Comparison of ENCODE assay signal across 29 mouse cellular contexts in genomic region chr1:130683905-130684304, GRCm38 (mm10). TPM values are rescaled to one million over a fixed set of nuclear protein-coding genes. Genes with fewer than 3 reads are reported as not detected.
DNase-seq lines count a peak whose midpoint lies in the region; TF ChIP-seq lines count a peak whose summit lies in the region.
"Had no signal": no experiment of that assay in that cellular context is flagged by ENCODE, and none has a peak within 500 bp of the region (broad histone marks: within the 10 kb centered on the region; RNA-seq: fewer than 3 reads in every experiment).

No protein-coding gene starts in this region.

- DNase-seq in heart, adult 11 months = peak; percentile 34
- no peak for DNase-seq in heart, adult 18-20 months
- DNase-seq in MEL (ENCODE audit: low read depth, low spot score) = peak; percentile 39
- peak; percentile 0 for DNase-seq in brain, embryonic 14.5 days (ENCODE audit: low read depth)
- no peak for DNase-seq in cerebellum, postnatal 10 days
- DNase-seq: adrenal gland, adult 8-10 months; adrenal gland, postnatal 14 days; adrenal gland, postnatal 36 days; B cell, adult 2 months; cerebellum, adult 11-12 months; cerebellum, adult 2 months; cerebellum, adult 9-10 months; cerebellum, postnatal 14 days; cerebellum, postnatal 36 days; embryo, embryonic 11 days had no signal

- no peak overlapping the region for H3K9ac ChIP-seq in MEL (ENCODE audit: control insufficient read depth, low read depth, low read length, poor library complexity, severe bottlenecking)
- H3K9ac ChIP-seq: embryonic facial prominence, embryonic 13.5 days; embryonic facial prominence, embryonic 15.5 days; forebrain, embryonic 12.5 days had no signal

- no peaks in the 10 kb centered on the region for H3K79me2 ChIP-seq in MEL (ENCODE audit: control insufficient read depth, insufficient read depth, low read length, poor library complexity)

- no peaks in the 10 kb centered on the region for H3K9me3 ChIP-seq in MEL (replicated peaks; ENCODE audit: insufficient read depth, low read length)
- H3K9me3 ChIP-seq: embryonic facial prominence, embryonic 13.5 days; embryonic facial prominence, embryonic 15.5 days; forebrain, embryonic 10.5 days; G1E had no signal

- no peak for TF ChIP-seq POLR2A in MEL (IDR thresholded peaks at IDR 0.05; ENCODE audit: control insufficient read depth in 1 of 2, insufficient read depth in 1 of 2, low read depth in 1 of 2, low read length in 2 of 2, poor library complexity in 1 of 2)
- TF ChIP-seq POLR2A in brain, embryonic 14.5 days (IDR thresholded peaks at IDR 0.05; ENCODE audit: borderline replicate concordance, extremely low read depth, insufficient read depth, insufficient read length, poor library complexity, severe bottlenecking) = no peak

- TF ChIP-seq RAD21 in MEL (IDR thresholded peaks at IDR 0.05; ENCODE audit: low read depth, low read length) = no peak

- no peak overlapping the region for H3K27ac ChIP-seq in MEL (ENCODE audit: control insufficient read depth, low read depth, low read length)
- H3K27ac ChIP-seq: embryonic facial prominence, embryonic 13.5 days; embryonic facial prominence, embryonic 15.5 days; forebrain, embryonic 10.5 days; forebrain, embryonic 12.5 days had no signal

- TF ChIP-seq CTCF in MEL (IDR thresholded peaks at IDR 0.05 in 2 of 3, conservative IDR thresholded peaks at IDR 0.05 in 1 of 3; ENCODE audit: control insufficient read depth in 1 of 3, insufficient read depth in 1 of 3, low read depth in 2 of 3, low read length in 3 of 3, poor library complexity in 1 of 3, severe bottlenecking in 1 of 3) = no peak
- TF ChIP-seq CTCF in brain, embryonic 14.5 days (IDR thresholded peaks at IDR 0.05; ENCODE audit: borderline replicate concordance, extremely low read depth, insufficient read depth, insufficient read length) = no peak

- H3K36me3 ChIP-seq in MEL (ENCODE audit: control insufficient read depth in 1 of 2, insufficient read depth in 2 of 2, low read length in 2 of 2) = peaks cover 0 to 13% of the 10 kb centered on the region in 2 experiments; a peak in 2 of 4 replicates
- H3K36me3 ChIP-seq: embryonic facial prominence, embryonic 13.5 days; embryonic facial prominence, embryonic 15.5 days; forebrain, embryonic 10.5 days; forebrain, embryonic 12.5 days; G1E had no signal

- no peak overlapping the region for H3K4me3 ChIP-seq in MEL (ENCODE audit: control insufficient read depth in 1 of 2, insufficient read depth in 1 of 2, low read depth in 2 of 2, low read length in 2 of 2)
- H3K4me3 ChIP-seq: embryonic facial prominence, embryonic 13.5 days; embryonic facial prominence, embryonic 15.5 days; erythroblast, embryonic 14.5 days; forebrain, embryonic 10.5 days; forebrain, embryonic 12.5 days had no signal

- TF ChIP-seq EP300 in MEL (IDR thresholded peaks at IDR 0.05; ENCODE audit: low read depth in 1 of 2, low read length in 2 of 2) = peak; percentile 35 to 61; a peak in 3 of 4 replicates

- H3K27me3 ChIP-seq in MEL (ENCODE audit: control insufficient read depth in 1 of 2, insufficient read depth in 2 of 2, low read length in 2 of 2) = no peaks in the 10 kb centered on the region
- H3K27me3 ChIP-seq: CH12.LX; embryonic facial prominence, embryonic 13.5 days; embryonic facial prominence, embryonic 15.5 days; forebrain, embryonic 12.5 days; Patski had no signal

- H3K4me1 ChIP-seq in MEL (ENCODE audit: control insufficient read depth in 1 of 2, insufficient read depth in 2 of 2, low read length in 2 of 2) = peaks cover 0 to 11% of the 10 kb centered on the region in 2 experiments; a peak in 2 of 4 replicates
- H3K4me1 ChIP-seq: embryonic facial prominence, embryonic 13.5 days; embryonic facial prominence, embryonic 15.5 days; forebrain, embryonic 10.5 days; forebrain, embryonic 12.5 days had no signal

TF ChIP-seq in MEL, 35 proteins besides CTCF, POLR2A, EP300 and RAD21:
- TF ChIP-seq GATA1 (IDR thresholded peaks at IDR 0.05; ENCODE audit: low read depth, low read length) = peak; percentile 65
- 0 out of 2 replicates have a peak, but pooled peaks have one; percentile 25 for TF ChIP-seq RCOR1 (IDR thresholded peaks at IDR 0.05; ENCODE audit: low read depth, low read length)
- no peak for TF ChIP-seq SMC3 (IDR thresholded peaks at IDR 0.05; ENCODE audit: low read depth, low read length)
- TF ChIP-seq MYB (IDR thresholded peaks at IDR 0.05; ENCODE audit: low read depth, low read length) = no peak
- TF ChIP-seq TCF12 (IDR thresholded peaks at IDR 0.05; ENCODE audit: low read depth, low read length) = 0 out of 2 replicates have a peak, but pooled peaks have one; percentile 5
- peak; percentile 35; the same call in 1 of the 2 replicates for TF ChIP-seq TAL1 (IDR thresholded peaks at IDR 0.05; ENCODE audit: low read length)
- TF ChIP-seq ETS1 (IDR thresholded peaks at IDR 0.05; ENCODE audit: low read depth, low read length) = peak; percentile 32; the same call in 1 of the 2 replicates

RNA-seq across cellular contexts. Expression of gene C4bp, which starts 22.5 kb away (rescaled TPM):
- total RNA-seq in heart, adult 18-20 months (2021) = not detected
- total RNA-seq in MEL (2012; rRNA removed) = not detected in 2 replicates
- not detected for polyA plus RNA-seq in MEL (2012; ENCODE audit: insufficient read depth in 1 of 2, insufficient read length in 2 of 2, low read depth in 1 of 2, low replicate concordance in 2 of 2, missing spikeins in 1 of 2)
- polyA plus RNA-seq in brain, embryonic 14.5 days (2012; rRNA removed) = 0.03 TPM in 1 of 2 replicates, not detected in the other
- total RNA-seq: common myeloid progenitor, adult 5-6 weeks had no signal
- polyA plus RNA-seq: activated CD4-positive, CD25-positive, alpha-beta regulatory T cell, adult 4 months; CD4-positive, CD25-positive, alpha-beta regulatory T cell, adult 4 months; cerebellum, adult 2 months; embryonic facial prominence, embryonic 11.5 days; embryonic facial prominence, embryonic 13.5 days; embryonic facial prominence, embryonic 15.5 days; erythroblast, embryonic 14.5 days; forebrain, embryonic 10.5 days; forebrain, embryonic 12.5 days; forebrain, embryonic 14.5 days; forebrain, embryonic 16.5 days; G1E had no signal

RNA-seq across cellular contexts. Expression of gene Gm29427, which starts 31.7 kb away (rescaled TPM):
- total RNA-seq in heart, adult 18-20 months (2021) = under 1 TPM; 0.18 to 0.27 TPM
- total RNA-seq in MEL (2012; rRNA removed) = not detected in 2 replicates
- not detected for polyA plus RNA-seq in MEL (2012; ENCODE audit: insufficient read depth in 1 of 2, insufficient read length in 2 of 2, low read depth in 1 of 2, low replicate concordance in 2 of 2, missing spikeins in 1 of 2)
- not detected in 2 replicates for polyA plus RNA-seq in brain, embryonic 14.5 days (2012; rRNA removed)
- total RNA-seq: adrenal gland, postnatal 14 days; adrenal gland, postnatal 36 days; CH12.LX; common myeloid progenitor, adult 5-6 weeks had no signal
- polyA plus RNA-seq: activated CD4-positive, CD25-positive, alpha-beta regulatory T cell, adult 4 months; CD4-positive, CD25-positive, alpha-beta regulatory T cell, adult 4 months; cerebellum, adult 2 months; embryonic facial prominence, embryonic 11.5 days; embryonic facial prominence, embryonic 13.5 days; embryonic facial prominence, embryonic 15.5 days; erythroblast, embryonic 14.5 days; forebrain, embryonic 10.5 days; forebrain, embryonic 12.5 days; forebrain, embryonic 14.5 days; G1E had no signal

RNA-seq across cellular contexts. Expression of gene Yod1, which starts 33.2 kb away (rescaled TPM):
- total RNA-seq in heart, adult 18-20 months (2021) = 1 to 10 TPM; 3.6 to 4.4 TPM
- total RNA-seq in MEL (2012; rRNA removed) = 7.1 and 8.6 TPM in 2 replicates
- 1 to 10 TPM in 1 of 2 experiments, not detected in 1; 6.1 TPM for polyA plus RNA-seq in MEL (2012; ENCODE audit: insufficient read depth in 1 of 2, insufficient read length in 2 of 2, low read depth in 1 of 2, low replicate concordance in 2 of 2, missing spikeins in 1 of 2)
- polyA plus RNA-seq in brain, embryonic 14.5 days (2012; rRNA removed) = 3.9 and 5.3 TPM in 2 replicates

RNA-seq across cellular contexts. Expression of gene Pfkfb2, which starts 45.1 kb away (rescaled TPM):
- 10 to 100 TPM; 79.7 to 83.4 TPM for total RNA-seq in heart, adult 18-20 months (2021)
- 11.3 and 13.6 TPM in 2 replicates for total RNA-seq in MEL (2012; rRNA removed)
- 10 to 100 TPM in 1 of 2 experiments, not detected in 1; 13.9 TPM for polyA plus RNA-seq in MEL (2012; ENCODE audit: insufficient read depth in 1 of 2, insufficient read length in 2 of 2, low read depth in 1 of 2, low replicate concordance in 2 of 2, missing spikeins in 1 of 2)
- 32.9 and 33.9 TPM in 2 replicates for polyA plus RNA-seq in brain, embryonic 14.5 days (2012; rRNA removed)

RNA-seq across cellular contexts. Expression of gene AA986860, which starts 47.9 kb away (rescaled TPM):
- total RNA-seq in heart, adult 18-20 months (2021) = under 1 TPM; 0.45 to 0.77 TPM
- total RNA-seq in MEL (2012; rRNA removed) = 0.31 and 0.39 TPM in 2 replicates
- under 1 TPM in 1 of 2 experiments, not detected in 1; 0.58 TPM for polyA plus RNA-seq in MEL (2012; ENCODE audit: insufficient read depth in 1 of 2, insufficient read length in 2 of 2, low read depth in 1 of 2, low replicate concordance in 2 of 2, missing spikeins in 1 of 2)
- polyA plus RNA-seq in brain, embryonic 14.5 days (2012; rRNA removed) = 0.50 and 0.59 TPM in 2 replicates

Comparison
In these comparisons a context has a peak if more than half of its experiments do, and no peak if none do; other contexts are left out.
1. DNase-seq: peak in heart, adult 11 months (single experiment), MEL (single experiment) and brain, embryonic 14.5 days (single experiment); none in heart, adult 18-20 months (0 of 2) and cerebellum, postnatal 10 days (0 of 2).